Mouse (Mus musculus) CH12.LX (cell line): ENCODE measurements around the gene Dtl. TPM values are rescaled to one million over a fixed set of nuclear protein-coding genes. Genes with fewer than 3 reads are reported as not detected.

Source experiments
- DNase-seq: peaks from one replicate; pipeline ENCODE4 v3.0.0-alpha.2; 2013; ENCODE audit errors: extremely low read depth
- H3K27ac ChIP-seq: 2 replicates; pipeline ENCODE4 v1.5.1; 2012; ENCODE audit warnings: low read depth, mild to moderate bottlenecking, control low read depth, moderate library complexity; ENCODE audit not compliant: insufficient read depth
- H3K27me3 ChIP-seq: replicated peaks from 2 replicates; pipeline ENCODE3; 2012; ENCODE audit warnings: inconsistent platforms
- H3K36me3 ChIP-seq, 2 experiments: replicated peaks in 1 of 2; 2 replicates each; pipeline versions ENCODE3 to v1.6.1; 2012; ENCODE audit warnings: inconsistent platforms in 1 of 2, low read length in 1 of 2, mild to moderate bottlenecking in 1 of 2, mixed read lengths in 1 of 2, moderate library complexity in 1 of 2; ENCODE audit not compliant: control insufficient read depth in 1 of 2, insufficient read depth in 1 of 2
- H3K4me1 ChIP-seq, 2 experiments: 2 replicates each; pipeline ENCODE4 v1.6.1; 2012; ENCODE audit warnings: inconsistent platforms in 1 of 2, moderate library complexity in 1 of 2; ENCODE audit not compliant: insufficient read depth in 2 of 2, control insufficient read depth in 1 of 2
- H3K4me2 ChIP-seq: 2 replicates; pipeline ENCODE4 v1.6.1; 2012; ENCODE audit warnings: low read depth, mild to moderate bottlenecking, control low read depth; ENCODE audit not compliant: poor library complexity, insufficient read depth, severe bottlenecking
- H3K4me3 ChIP-seq, 3 experiments: fragments of 150-350 bp in 1 of 3; sonication (generic) in 1 of 3; replicated peaks in 1 of 3; 2 replicates each; pipeline versions ENCODE3 to v1.5.1; 2011 to 2012; ENCODE audit warnings: low read depth in 2 of 3, low read length in 2 of 3, mild to moderate bottlenecking in 2 of 3, moderate library complexity in 2 of 3, control low read depth in 1 of 3, improper control_type of control experiment in 1 of 3, inconsistent platforms in 1 of 3, mixed read lengths in 1 of 3; ENCODE audit not compliant: poor library complexity in 1 of 3
- H3K79me2 ChIP-seq: replicated peaks from 2 replicates; pipeline ENCODE4 v1.6.1; 2012; ENCODE audit warnings: mild to moderate bottlenecking, moderate library complexity; ENCODE audit not compliant: control insufficient read depth, poor library complexity, insufficient read depth, severe bottlenecking; ENCODE audit errors: extremely low read depth
- H3K9ac ChIP-seq: 2 replicates; pipeline ENCODE4 v1.6.1; 2012; ENCODE audit warnings: low read depth, mild to moderate bottlenecking, control low read depth, moderate library complexity; ENCODE audit not compliant: insufficient read depth
- H3K9me3 ChIP-seq: replicated peaks from 2 replicates; pipeline ENCODE3; 2012; ENCODE audit warnings: low read length, inconsistent platforms, mixed read lengths
- BHLHE40 ChIP-seq: IDR thresholded peaks from 2 replicates; pipeline ENCODE4 v1.6.1; 2011; ENCODE audit warnings: mild to moderate bottlenecking, low read depth, low read length, improper control_type of control experiment
- CHD1 ChIP-seq: IDR thresholded peaks from 2 replicates; pipeline ENCODE4 v1.6.1; 2012; ENCODE audit warnings: low read depth, low read length, improper control_type of control experiment, inconsistent platforms
- CHD2 ChIP-seq: IDR thresholded peaks from 2 replicates; pipeline ENCODE4 v1.6.1; 2011; ENCODE audit warnings: low read length, improper control_type of control experiment
- CTCF ChIP-seq, 2 experiments: IDR thresholded peaks in 1 of 2; conservative IDR thresholded peaks in 1 of 2; 2 replicates each; pipeline ENCODE4 v1.5.1; 2011 to 2012; ENCODE audit warnings: low read depth in 2 of 2, low read length in 2 of 2, improper control_type of control experiment in 1 of 2, inconsistent platforms in 1 of 2, mild to moderate bottlenecking in 1 of 2, moderate library complexity in 1 of 2
- E2F4 ChIP-seq: IDR thresholded peaks from 2 replicates; pipeline ENCODE4 v1.6.1; 2011; ENCODE audit warnings: low read depth, low read length, improper control_type of control experiment; ENCODE audit not compliant: insufficient replicate concordance
- ELF1 ChIP-seq: IDR thresholded peaks from 2 replicates; pipeline ENCODE4 v1.6.1; 2014; ENCODE audit warnings: low read depth, mild to moderate bottlenecking, inconsistent platforms, low read length, improper control_type of control experiment
- GABPA ChIP-seq: IDR thresholded peaks from 2 replicates; pipeline ENCODE4 v1.6.1; 2012; ENCODE audit warnings: low read depth, low read length, improper control_type of control experiment, inconsistent platforms; ENCODE audit not compliant: insufficient replicate concordance
- JUN ChIP-seq: IDR thresholded peaks from 2 replicates; pipeline ENCODE4 v1.6.1; 2011; ENCODE audit warnings: low read depth, mild to moderate bottlenecking, low read length, improper control_type of control experiment, moderate library complexity; ENCODE audit not compliant: insufficient read depth
- KAT2A ChIP-seq: IDR thresholded peaks from 2 replicates; pipeline ENCODE4 v1.6.1; 2012; ENCODE audit warnings: low read length, improper control_type of control experiment, inconsistent platforms; ENCODE audit not compliant: insufficient replicate concordance
- MAX ChIP-seq: IDR thresholded peaks from 2 replicates; pipeline ENCODE4 v1.6.1; 2011; ENCODE audit warnings: low read length, improper control_type of control experiment
- MYC ChIP-seq: IDR thresholded peaks from 2 replicates; pipeline ENCODE4 v1.6.1; 2011; ENCODE audit warnings: low read depth, mild to moderate bottlenecking, improper control_type of control experiment, low read length
- NELFE ChIP-seq: IDR thresholded peaks from 2 replicates; pipeline ENCODE4 v1.6.1; 2011; ENCODE audit warnings: low read depth, low read length, improper control_type of control experiment
- PAX5 ChIP-seq: IDR thresholded peaks from 2 replicates; pipeline ENCODE4 v1.6.1; 2012; ENCODE audit warnings: low read length, inconsistent platforms, mixed read lengths
- POLR2AphosphoS2 ChIP-seq: IDR thresholded peaks from 2 replicates; pipeline ENCODE4 v1.6.1; 2011; ENCODE audit warnings: low read depth, low read length, improper control_type of control experiment
- RAD21 ChIP-seq: IDR thresholded peaks from 2 replicates; pipeline ENCODE4 v1.6.1; 2011; ENCODE audit warnings: low read depth, mild to moderate bottlenecking, low read length, improper control_type of control experiment, moderate library complexity
- SIN3A ChIP-seq: IDR thresholded peaks from 2 replicates; pipeline ENCODE4 v1.6.1; 2012; ENCODE audit warnings: low read length, improper control_type of control experiment, inconsistent platforms
- SMC3 ChIP-seq: IDR thresholded peaks from 2 replicates; pipeline ENCODE4 v1.6.1; 2011; ENCODE audit warnings: low read depth, low read length, improper control_type of control experiment
- TBP ChIP-seq: conservative IDR thresholded peaks from 2 replicates; pipeline ENCODE4 v1.6.1; 2011; ENCODE audit warnings: low read depth, low read length, improper control_type of control experiment
- TCF12 ChIP-seq: IDR thresholded peaks from 2 replicates; pipeline ENCODE4 v1.6.1; 2014; ENCODE audit warnings: low read depth, mild to moderate bottlenecking, inconsistent platforms, low read length, improper control_type of control experiment
- UBTF ChIP-seq: IDR thresholded peaks from 2 replicates; pipeline ENCODE4 v1.6.1; 2012; ENCODE audit warnings: low read depth, mild to moderate bottlenecking, inconsistent platforms, low read length, improper control_type of control experiment, moderate library complexity
- USF1 ChIP-seq: IDR thresholded peaks from 2 replicates; pipeline ENCODE4 v1.6.1; 2014; ENCODE audit warnings: low read depth, mild to moderate bottlenecking, inconsistent platforms, low read length, improper control_type of control experiment
- USF2 ChIP-seq: conservative IDR thresholded peaks from 2 replicates; pipeline ENCODE4 v1.6.1; 2011; ENCODE audit warnings: low read depth, low read length, improper control_type of control experiment
- ZKSCAN1 ChIP-seq: IDR thresholded peaks from 2 replicates; pipeline ENCODE4 v1.6.1; 2012; ENCODE audit warnings: low read depth, inconsistent platforms, low read length, improper control_type of control experiment, borderline replicate concordance
- dilution Hi-C: fragments of 300-500 bp; cut with MboI; formaldehyde crosslinking; loops from 2 replicates; pipeline ENCODE4 v1.14.3; 2020; ENCODE audit warnings: low sequenced_read_pairs; ENCODE audit not compliant: extremely low pct_unique_long_range_greater_than_20kb, extremely low pct_ligation_motif_present
- in situ Hi-C: fragments of 300-500 bp; cut with MboI; formaldehyde crosslinking; loops from 3 replicates; pipeline ENCODE4 v1.14.3; 2019; ENCODE audit warnings: low sequenced_read_pairs, low pct_ligation_motif_present, low pct_unique_long_range_greater_than_20kb, mixed read lengths
- polyA plus RNA-seq: library from polyadenylated mRNA; unstranded; fragments of >175 nt; gene quantifications from 2 replicates; pipeline ENCODE4 v1.2.1, GENCODE M21; 2012; ENCODE audit warnings: low read depth; ENCODE audit not compliant: insufficient read length
- total RNA-seq, 2 experiments: library from RNA; depleted of rRNA; stranded (reverse); fragments of 300-350 nt in 1 of 2; fragments of >200 nt in 1 of 2; gene quantifications; 2 replicates each; pipeline ENCODE4 v1.2.3; 2012 to 2014

Dtl gene
- total and polyA plus RNA-seq, 3 experiments: 31.8 to 65.2 (median 37.9) TPM

GRCm38 (mm10) chr1:191585704-191586103, 10.4 kb upstream of the Dtl start:
- H3K27ac ChIP-seq: no peak overlapping the region
- no peak overlapping the region for H3K4me3 ChIP-seq
- peaks cover 47 to 88% of the 10 kb centered on the region in 2 experiments for H3K36me3 ChIP-seq
- H3K4me2 ChIP-seq: no peak overlapping the region
- peaks cover 0 to 4% of the 10 kb centered on the region in 2 experiments; a peak in 1 of 4 replicates for H3K4me1 ChIP-seq
- H3K9ac ChIP-seq: no peak overlapping the region
- no peaks in the 10 kb centered on the region for H3K27me3 ChIP-seq
- no peaks in the 10 kb centered on the region for H3K9me3 ChIP-seq
- dilution Hi-C loops: no loop called here
- peaks cover 20% of the 10 kb centered on the region for H3K79me2 ChIP-seq
- no peak for DNase-seq
- TF ChIP-seq GABPA (no peak), USF2 (no peak), CTCF (conservative IDR thresholded peaks at IDR 0.05 in 1 of 2, IDR thresholded peaks at IDR 0.05 in 1 of 2; ENCODE audit: low read depth in 2 of 2, low read length in 2 of 2) (peak in 1 of 2 experiments; percentile 28; a peak in 1 of 4 replicates), JUN (no peak), SIN3A (no peak), KAT2A (no peak), E2F4 (no peak), USF1 (no peak), SMC3 (peak; percentile 23), TBP (no peak), BHLHE40 (no peak), PAX5 (no peak)
- in situ Hi-C loops: no loop called here

GRCm38 (mm10) chr1:191584483-191584882, 9.1 kb upstream of the Dtl start:
- Histone ChIP-seq H3K9ac (no peak overlapping the region), H3K4me1 (peaks cover 0 to 4% of the 10 kb centered on the region in 2 experiments; a peak in 1 of 4 replicates), H3K27me3 (no peaks in the 10 kb centered on the region), H3K79me2 (peaks cover 32% of the 10 kb centered on the region), H3K4me3 (no peak overlapping the region), H3K27ac (no peak overlapping the region), H3K9me3 (peaks cover 9% of the 10 kb centered on the region), H3K4me2 (no peak overlapping the region), H3K36me3 (peaks cover 49 to 88% of the 10 kb centered on the region in 2 experiments)
- dilution Hi-C loops: no loop called here
- no peak for DNase-seq
- TF ChIP-seq CTCF (conservative IDR thresholded peaks at IDR 0.05 in 1 of 2, IDR thresholded peaks at IDR 0.05 in 1 of 2; ENCODE audit: low read depth in 2 of 2, low read length in 2 of 2) (peak in 1 of 2 experiments; percentile 29; a peak in 2 of 4 replicates), ZKSCAN1 (no peak), TCF12 (no peak), UBTF (no peak), ELF1 (no peak), CHD2 (no peak), PAX5 (no peak), KAT2A (no peak), RAD21 (peak; percentile 21), MAX (no peak), CHD1 (no peak), SMC3 (no peak), NELFE (no peak), POLR2AphosphoS2 (no peak), MYC (no peak)
- in situ Hi-C loops: no loop called here
